Mouse (Mus musculus): ENCODE data around the gene Gm43720. TPM values are rescaled to one million over a fixed set of nuclear protein-coding genes. Genes with fewer than 3 reads are reported as not detected.

The Gm43720 gene
- polyA plus RNA-seq, 1 experiment from 2014 or later, result not detected

DNA sequence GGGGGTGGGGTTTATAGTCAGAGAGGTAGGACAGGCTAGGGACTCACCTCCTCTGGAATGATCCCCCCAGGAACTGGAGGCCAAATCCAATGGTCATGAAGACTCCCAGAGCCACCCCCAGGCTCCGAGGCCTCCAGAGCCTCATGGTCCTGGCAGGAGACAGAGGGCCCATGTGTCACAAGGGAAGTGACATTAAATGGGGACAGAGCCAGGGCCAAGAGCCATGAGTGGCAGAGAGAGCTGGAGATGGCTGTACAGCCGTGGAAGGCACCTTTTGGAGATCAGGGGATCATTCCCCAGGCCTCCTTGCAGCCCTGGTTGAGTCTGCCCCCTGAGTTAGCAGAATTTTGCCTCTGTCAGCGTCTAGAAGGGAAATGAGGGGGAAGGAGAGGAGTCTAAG is 8.5 kb downstream of the Gm43720 start:
- Histone ChIP-seq H3K9me3 (ENCODE audit: control insufficient read depth, low read length) (no peaks in the 10 kb centered on the region), H3K4me1 (ENCODE audit: control insufficient read depth in 2 of 2, insufficient read depth in 2 of 2, low read length in 2 of 2) (peaks cover 0 to 5% of the 10 kb centered on the region in 2 experiments; a peak in 2 of 4 replicates), H3K4me2 (ENCODE audit: low read length) (no peak overlapping the region), H3K27me3 (ENCODE audit: control insufficient read depth, insufficient read depth, low read length) (peaks cover 23% of the 10 kb centered on the region), H3K36me3 (ENCODE audit: control insufficient read depth, insufficient read depth, low read length) (0 out of 2 replicates have a peak, but pooled peaks cover 3% of the 10 kb centered on the region), H3K4me3 (ENCODE audit: control insufficient read depth in 1 of 2, insufficient read depth in 1 of 2, low read depth in 1 of 2, low read length in 2 of 2) (no peak overlapping the region), H3K9ac (ENCODE audit: low read length) (no peak overlapping the region), H3K27ac (replicated peaks in 1 of 2; ENCODE audit: control insufficient read depth in 1 of 2, insufficient read depth in 1 of 2, low read depth in 2 of 2, low read length in 2 of 2) (no peak overlapping the region)
- ATAC-seq (ENCODE audit: insufficient number of reproducible peaks, insufficient read depth, low FRiP score, low read depth), result no peak
- 35% methylated on average over 3 of the region's 3 CpGs for WGBS

DNA sequence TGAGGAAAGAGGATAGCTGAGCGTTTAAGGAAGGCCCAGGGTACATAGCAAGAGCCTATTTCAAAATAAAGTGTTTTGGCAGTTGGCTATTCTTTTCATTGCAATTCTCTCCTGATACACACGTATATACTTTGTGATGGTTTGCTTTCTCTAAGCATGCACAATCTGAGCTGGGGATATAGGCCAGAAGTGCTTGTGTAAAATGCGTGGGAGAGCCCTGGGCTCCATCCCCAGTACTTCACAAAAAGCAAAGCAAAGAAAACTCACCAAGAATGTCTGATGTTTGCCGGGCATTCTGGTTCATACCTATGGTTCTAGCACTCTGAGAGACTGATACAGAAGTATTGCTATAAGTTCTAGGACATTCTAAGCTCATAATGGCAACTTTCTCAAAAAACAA is 10.8 kb downstream of the Gm43720 start:
- H3K4me1 ChIP-seq (ENCODE audit: control insufficient read depth in 2 of 2, insufficient read depth in 2 of 2, low read length in 2 of 2), result peaks cover 0 to 10% of the 10 kb centered on the region in 2 experiments; a peak in 3 of 4 replicates
- H3K9me3 ChIP-seq (ENCODE audit: control insufficient read depth, low read length), result no peaks in the 10 kb centered on the region
- H3K9ac ChIP-seq (ENCODE audit: low read length), result no peak overlapping the region
- H3K4me3 ChIP-seq (ENCODE audit: control insufficient read depth in 1 of 2, insufficient read depth in 1 of 2, low read depth in 1 of 2, low read length in 2 of 2), result no peak overlapping the region
- no peak overlapping the region for H3K27ac ChIP-seq (replicated peaks in 1 of 2; ENCODE audit: control insufficient read depth in 1 of 2, insufficient read depth in 1 of 2, low read depth in 2 of 2, low read length in 2 of 2)
- no peak overlapping the region for H3K4me2 ChIP-seq (ENCODE audit: low read length)
- H3K36me3 ChIP-seq (ENCODE audit: control insufficient read depth, insufficient read depth, low read length), result 0 out of 2 replicates have a peak, but pooled peaks cover 9% of the 10 kb centered on the region
- WGBS, result 68% methylated on average over 4 of the region's 4 CpGs
- ATAC-seq (ENCODE audit: insufficient number of reproducible peaks, insufficient read depth, low FRiP score, low read depth), result no peak
- peaks cover 23% of the 10 kb centered on the region for H3K27me3 ChIP-seq (ENCODE audit: control insufficient read depth, insufficient read depth, low read length)

DNA sequence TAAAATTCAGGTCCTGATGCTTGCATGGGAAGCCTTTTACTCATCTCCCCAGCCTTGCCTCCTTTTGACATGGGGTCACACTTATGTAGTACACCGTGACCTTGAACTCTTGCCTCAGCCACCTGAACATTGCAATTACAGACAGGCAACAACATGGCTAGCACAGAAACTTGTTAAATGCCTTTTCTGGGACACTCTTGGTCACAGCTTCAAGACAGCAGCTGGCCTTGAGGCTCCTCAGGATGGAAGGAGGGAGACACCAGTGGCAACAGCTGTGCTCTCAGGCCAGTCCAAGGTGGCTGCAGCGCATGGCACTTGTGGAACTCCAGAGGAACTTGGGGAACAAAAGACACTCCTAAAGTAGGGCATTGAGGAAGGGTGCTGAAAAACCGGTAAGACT is 12.6 kb downstream of the Gm43720 start:
- ATAC-seq (ENCODE audit: insufficient number of reproducible peaks, insufficient read depth, low FRiP score, low read depth), result no peak
- peaks cover 8 to 21% of the 10 kb centered on the region in 2 experiments for H3K4me1 ChIP-seq (ENCODE audit: control insufficient read depth in 2 of 2, insufficient read depth in 2 of 2, low read length in 2 of 2)
- peaks cover 16% of the 10 kb centered on the region for H3K27me3 ChIP-seq (ENCODE audit: control insufficient read depth, insufficient read depth, low read length)
- H3K27ac ChIP-seq (replicated peaks in 1 of 2; ENCODE audit: control insufficient read depth in 1 of 2, insufficient read depth in 1 of 2, low read depth in 2 of 2, low read length in 2 of 2), result no peak overlapping the region
- H3K9ac ChIP-seq (ENCODE audit: low read length), result no peak overlapping the region
- H3K4me2 ChIP-seq (ENCODE audit: low read length), result no peak overlapping the region
- H3K9me3 ChIP-seq (ENCODE audit: control insufficient read depth, low read length), result no peaks in the 10 kb centered on the region
- H3K36me3 ChIP-seq (ENCODE audit: control insufficient read depth, insufficient read depth, low read length), result peaks cover 13% of the 10 kb centered on the region
- H3K4me3 ChIP-seq (ENCODE audit: control insufficient read depth in 1 of 2, insufficient read depth in 1 of 2, low read depth in 1 of 2, low read length in 2 of 2), result no peak overlapping the region
- WGBS, result 82% methylated on average over 3 of the region's 3 CpGs

DNA sequence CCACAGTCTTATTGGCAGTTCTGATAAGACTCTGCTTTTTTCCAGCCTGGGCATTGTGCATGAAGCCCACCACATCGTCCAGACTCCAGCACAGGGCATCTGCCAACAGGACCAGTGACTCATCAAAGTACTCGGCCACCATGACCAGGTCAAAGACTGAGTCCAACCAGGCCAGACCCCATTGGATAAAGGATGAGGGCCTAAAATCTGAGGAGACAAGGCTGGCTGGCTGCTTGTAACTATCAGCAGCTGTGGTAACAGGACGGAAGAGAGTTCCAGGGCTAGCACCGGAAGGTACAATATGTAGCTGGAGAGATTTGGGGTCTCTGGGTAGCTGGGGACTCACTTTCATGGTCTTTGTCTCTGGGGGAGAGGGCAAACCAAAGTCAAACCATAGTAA is 14.0 kb downstream of the Gm43720 start:
- H3K4me2 ChIP-seq (ENCODE audit: low read length), result no peak overlapping the region
- 92% methylated on average over 4 of the region's 4 CpGs for WGBS
- no peak for ATAC-seq (ENCODE audit: insufficient number of reproducible peaks, insufficient read depth, low FRiP score, low read depth)

DNA sequence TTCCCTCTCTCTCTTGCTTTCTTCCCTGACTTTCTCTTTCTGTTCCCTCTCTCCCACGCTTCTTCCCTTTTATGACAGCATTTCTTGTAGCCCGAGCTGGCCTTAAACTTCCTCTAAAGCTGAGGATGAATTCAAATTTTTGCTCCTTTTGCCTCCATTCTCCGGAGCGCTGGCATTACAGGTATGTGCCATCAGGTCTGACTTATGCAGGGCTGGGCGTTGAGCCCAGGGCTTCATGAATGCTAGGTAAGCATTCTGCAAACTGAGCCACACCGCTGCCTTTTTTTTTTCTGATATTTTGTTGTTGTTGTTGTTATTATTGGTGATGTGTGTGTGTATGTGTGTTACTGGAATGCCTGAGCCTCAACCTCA is 15.6 kb downstream of the Gm43720 start:
- WGBS, result 13% methylated on average over 6 of the region's 6 CpGs
- peaks cover 13 to 28% of the 10 kb centered on the region in 2 experiments for H3K4me1 ChIP-seq (ENCODE audit: control insufficient read depth in 2 of 2, insufficient read depth in 2 of 2, low read length in 2 of 2)
- peak overlapping the region; percentile 86 to 96 for H3K4me3 ChIP-seq (ENCODE audit: control insufficient read depth in 1 of 2, insufficient read depth in 1 of 2, low read depth in 1 of 2, low read length in 2 of 2)
- H3K27me3 ChIP-seq (ENCODE audit: control insufficient read depth, insufficient read depth, low read length), result no peaks in the 10 kb centered on the region
- peak overlapping the region; percentile 94 for H3K4me2 ChIP-seq (ENCODE audit: low read length)
- H3K27ac ChIP-seq (replicated peaks in 1 of 2; ENCODE audit: control insufficient read depth in 1 of 2, insufficient read depth in 1 of 2, low read depth in 2 of 2, low read length in 2 of 2), result peak overlapping the region in 1 of 2 experiments; percentile 11; a peak in 1 of 4 replicates
- ATAC-seq (ENCODE audit: insufficient number of reproducible peaks, insufficient read depth, low FRiP score, low read depth), result no peak
- no peaks in the 10 kb centered on the region for H3K9me3 ChIP-seq (ENCODE audit: control insufficient read depth, low read length)
- peak overlapping the region; percentile 94 for H3K9ac ChIP-seq (ENCODE audit: low read length)
- peaks cover 42% of the 10 kb centered on the region for H3K36me3 ChIP-seq (ENCODE audit: control insufficient read depth, insufficient read depth, low read length)

More for the DNA sequence above, 14.0 kb downstream of the Gm43720 start:
- H3K27me3 ChIP-seq (ENCODE audit: control insufficient read depth, insufficient read depth, low read length), result peaks cover 3% of the 10 kb centered on the region; the same call in 1 of the 2 replicates
- H3K27ac ChIP-seq (replicated peaks in 1 of 2; ENCODE audit: control insufficient read depth in 1 of 2, insufficient read depth in 1 of 2, low read depth in 2 of 2, low read length in 2 of 2), result no peak overlapping the region
- H3K36me3 ChIP-seq (ENCODE audit: control insufficient read depth, insufficient read depth, low read length), result peaks cover 27% of the 10 kb centered on the region
- no peak overlapping the region for H3K9ac ChIP-seq (ENCODE audit: low read length)
- H3K4me1 ChIP-seq (ENCODE audit: control insufficient read depth in 2 of 2, insufficient read depth in 2 of 2, low read length in 2 of 2), result peaks cover 8 to 21% of the 10 kb centered on the region in 2 experiments
- H3K9me3 ChIP-seq (ENCODE audit: control insufficient read depth, low read length), result no peaks in the 10 kb centered on the region
- no peak overlapping the region for H3K4me3 ChIP-seq (ENCODE audit: control insufficient read depth in 1 of 2, insufficient read depth in 1 of 2, low read depth in 1 of 2, low read length in 2 of 2)

DNA sequence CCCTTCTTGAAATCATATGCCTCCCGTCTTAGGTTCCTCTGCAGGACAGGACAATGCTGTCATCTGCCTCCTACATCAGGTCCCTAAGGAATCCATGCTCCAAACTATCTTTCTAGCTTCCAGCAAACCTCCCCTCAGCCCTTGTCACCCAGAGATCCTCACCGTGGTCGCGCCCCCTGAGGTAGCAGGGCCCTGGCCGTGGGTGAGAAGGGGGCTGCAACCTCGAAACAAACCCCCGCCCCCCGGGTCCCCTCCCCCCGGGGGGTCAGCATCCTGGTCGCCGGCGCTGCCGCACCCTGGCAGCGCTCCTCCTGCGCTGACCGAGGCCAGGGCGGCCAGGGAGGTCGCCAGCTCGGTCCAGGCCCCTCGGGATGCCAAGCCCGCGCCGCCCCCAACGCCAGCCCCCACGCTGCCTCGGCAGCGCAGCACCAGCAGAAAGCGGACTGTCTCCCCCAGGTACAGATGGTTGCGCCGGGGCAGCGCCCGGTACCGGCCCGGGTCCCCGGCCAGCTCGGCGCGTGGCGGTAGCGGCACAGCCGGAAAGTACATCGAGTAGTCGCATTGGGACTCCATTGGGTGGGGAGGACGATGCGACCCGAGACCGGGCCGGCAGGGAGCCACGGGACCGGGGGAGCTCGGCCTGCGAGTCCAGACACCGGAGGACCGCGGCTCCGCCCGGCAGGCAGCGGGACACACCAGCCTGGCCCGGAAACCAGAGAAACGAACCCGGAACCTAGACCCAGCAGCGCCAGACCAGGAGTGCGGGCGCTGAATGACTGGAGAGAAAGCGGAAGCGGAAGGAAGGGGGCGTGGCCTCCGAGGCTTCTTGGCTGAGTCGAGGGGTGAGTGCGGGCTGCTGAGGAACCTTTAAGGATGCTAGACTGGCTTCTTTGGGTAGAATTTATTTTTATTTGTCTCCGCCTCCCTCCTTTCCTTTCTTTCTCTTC is 16.2 kb downstream of the Gm43720 start, which contains the start of gene BC037034:
TSS of gene BC037034 (minus strand) at position 774 of the 947 bp plus-strand sequence.
- Histone ChIP-seq H3K27me3 (ENCODE audit: control insufficient read depth, insufficient read depth, low read length) (no peaks in the 10 kb centered on the region), H3K4me3 (ENCODE audit: control insufficient read depth in 1 of 2, insufficient read depth in 1 of 2, low read depth in 1 of 2, low read length in 2 of 2) (peak within 1 kb of the TSS; percentile 86 to 96), H3K36me3 (ENCODE audit: control insufficient read depth, insufficient read depth, low read length) (peaks cover 48% of the 10 kb centered on the region), H3K4me2 (ENCODE audit: low read length) (peak within 1 kb of the TSS; percentile 94), H3K9ac (ENCODE audit: low read length) (peak within 1 kb of the TSS; percentile 94), H3K9me3 (ENCODE audit: control insufficient read depth, low read length) (no peaks in the 10 kb centered on the region), H3K4me1 (ENCODE audit: control insufficient read depth in 2 of 2, insufficient read depth in 2 of 2, low read length in 2 of 2) (peaks cover 19 to 35% of the 10 kb centered on the region in 2 experiments), H3K27ac (replicated peaks in 1 of 2; ENCODE audit: control insufficient read depth in 1 of 2, insufficient read depth in 1 of 2, low read depth in 2 of 2, low read length in 2 of 2) (peak within 1 kb of the TSS; percentile 67 to 75)
- 0% methylated on average over 64 of the region's 71 CpGs for WGBS
- peak; percentile 82 for ATAC-seq (ENCODE audit: insufficient number of reproducible peaks, insufficient read depth, low FRiP score, low read depth)

DNA sequence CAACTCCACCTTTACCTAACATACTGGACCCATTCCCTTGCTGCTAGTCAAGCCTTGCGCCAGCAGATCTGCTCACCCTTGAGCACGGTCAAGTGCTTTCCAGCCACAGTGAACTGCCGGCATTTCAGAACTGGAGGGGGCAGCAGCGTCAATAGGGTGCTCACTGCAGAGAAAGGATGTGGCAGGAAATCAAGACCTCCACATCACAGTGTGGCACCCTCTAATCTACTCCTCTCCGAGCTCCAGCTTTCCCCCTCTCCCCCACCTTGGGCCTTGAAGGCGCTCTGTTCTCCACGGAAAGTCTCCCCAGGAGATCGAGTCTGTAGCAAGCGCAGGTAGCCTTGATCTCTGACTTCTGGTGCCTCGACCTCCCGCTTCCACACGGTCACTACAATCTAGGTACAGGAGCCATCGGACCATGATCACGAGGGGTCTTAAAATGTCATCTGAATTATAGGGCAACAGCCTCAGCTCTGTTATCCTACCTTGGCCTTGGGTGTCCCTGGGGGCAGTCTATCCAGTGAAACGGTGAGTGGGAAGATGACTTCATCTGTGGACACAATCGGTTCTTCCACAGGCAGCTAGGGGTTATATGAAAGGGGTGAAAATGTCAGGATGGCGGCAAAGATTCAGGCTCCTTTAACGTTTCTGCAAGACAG is 17.0 kb downstream of the Gm43720 start:
- no peaks in the 10 kb centered on the region for H3K9me3 ChIP-seq (ENCODE audit: control insufficient read depth, low read length)
- 60% methylated on average over 18 of the region's 18 CpGs for WGBS
- H3K36me3 ChIP-seq (ENCODE audit: control insufficient read depth, insufficient read depth, low read length), result peaks cover 53% of the 10 kb centered on the region
- ATAC-seq (ENCODE audit: insufficient number of reproducible peaks, insufficient read depth, low FRiP score, low read depth), result no peak
- peaks cover 20 to 39% of the 10 kb centered on the region in 2 experiments for H3K4me1 ChIP-seq (ENCODE audit: control insufficient read depth in 2 of 2, insufficient read depth in 2 of 2, low read length in 2 of 2)
- no peak overlapping the region for H3K27ac ChIP-seq (replicated peaks in 1 of 2; ENCODE audit: control insufficient read depth in 1 of 2, insufficient read depth in 1 of 2, low read depth in 2 of 2, low read length in 2 of 2)
- H3K9ac ChIP-seq (ENCODE audit: low read length), result peak overlapping the region; percentile 94
- H3K27me3 ChIP-seq (ENCODE audit: control insufficient read depth, insufficient read depth, low read length), result no peaks in the 10 kb centered on the region
- peak overlapping the region; percentile 94 for H3K4me2 ChIP-seq (ENCODE audit: low read length)
- peak overlapping the region; percentile 86 to 96 for H3K4me3 ChIP-seq (ENCODE audit: control insufficient read depth in 1 of 2, insufficient read depth in 1 of 2, low read depth in 1 of 2, low read length in 2 of 2)

Measured in heart, embryonic 14.5 days (tissue).